Mouse (Mus musculus) ES-Bruce4 (cell line): ENCODE data around the gene Rfxank.
A peak's percentile ranks its signal among the peaks of the same experiment; 100 is the strongest.

Source experiments
- CTCF ChIP-seq: IDR thresholded peaks from one replicate; pipeline ENCODE4 v1.8.1; 2011; ENCODE audit warnings: low read depth, low read length
- EP300 ChIP-seq: IDR thresholded peaks from 2 replicates; pipeline ENCODE4 v1.6.1; 2011; ENCODE audit warnings: low read depth, low read length; ENCODE audit not compliant: insufficient read depth
- POLR2A ChIP-seq: IDR thresholded peaks from one replicate; pipeline ENCODE4 v1.8.1; 2011; ENCODE audit warnings: low read length; ENCODE audit not compliant: insufficient read depth

GRCm38 (mm10) chr8:70131166-70131883 is 7.6 kb downstream of the Rfxank start, which contains the start of gene Nr2c2ap:
- TF ChIP-seq CTCF (no peak), POLR2A (no peak), EP300 (0 out of 2 replicates have a peak, but pooled peaks have one; percentile 44)
